Mouse (Mus musculus) layer of hippocampus, adult 18-20 months (tissue): ENCODE data around the gene Pde4d. TPM values are rescaled to one million over a fixed set of nuclear protein-coding genes. Genes with fewer than 3 reads are reported as not detected.

Source experiments
- DNase-seq, 2 experiments: peaks; one replicate each; pipeline ENCODE4 v3.0.0; 2022; ENCODE audit warnings: low spot score in 2 of 2
- total RNA-seq, 2 experiments: library from RNA; stranded (reverse); gene quantifications; 2 replicates each; pipeline ENCODE4 v1.2.3; 2021

The Pde4d gene
- total RNA-seq, 2 experiments from 2014 or later, result 67.4 to 71.2 TPM

DNA sequence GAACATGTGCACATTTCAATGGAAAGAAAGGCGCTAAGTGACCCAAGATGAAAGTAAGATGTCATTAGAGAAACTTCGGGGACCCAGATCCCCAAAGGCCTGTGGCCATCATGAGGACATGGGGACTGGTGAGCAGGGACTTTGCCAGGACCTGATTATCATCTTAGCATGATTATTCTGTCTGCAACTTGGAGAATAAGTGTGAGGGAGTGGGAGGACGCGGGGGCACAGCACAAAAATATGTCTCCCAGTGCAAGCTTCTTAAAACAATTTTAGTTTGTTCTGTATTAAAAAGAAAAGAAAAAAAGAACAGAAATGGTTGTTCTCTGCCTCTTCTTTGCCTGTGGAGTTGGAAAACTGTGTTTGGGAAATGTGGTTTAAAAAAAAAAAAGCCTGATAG is 1279.9 kb downstream of the Pde4d start:
- DNase-seq, result peak in 1 of 2 experiments; percentile 45

DNA sequence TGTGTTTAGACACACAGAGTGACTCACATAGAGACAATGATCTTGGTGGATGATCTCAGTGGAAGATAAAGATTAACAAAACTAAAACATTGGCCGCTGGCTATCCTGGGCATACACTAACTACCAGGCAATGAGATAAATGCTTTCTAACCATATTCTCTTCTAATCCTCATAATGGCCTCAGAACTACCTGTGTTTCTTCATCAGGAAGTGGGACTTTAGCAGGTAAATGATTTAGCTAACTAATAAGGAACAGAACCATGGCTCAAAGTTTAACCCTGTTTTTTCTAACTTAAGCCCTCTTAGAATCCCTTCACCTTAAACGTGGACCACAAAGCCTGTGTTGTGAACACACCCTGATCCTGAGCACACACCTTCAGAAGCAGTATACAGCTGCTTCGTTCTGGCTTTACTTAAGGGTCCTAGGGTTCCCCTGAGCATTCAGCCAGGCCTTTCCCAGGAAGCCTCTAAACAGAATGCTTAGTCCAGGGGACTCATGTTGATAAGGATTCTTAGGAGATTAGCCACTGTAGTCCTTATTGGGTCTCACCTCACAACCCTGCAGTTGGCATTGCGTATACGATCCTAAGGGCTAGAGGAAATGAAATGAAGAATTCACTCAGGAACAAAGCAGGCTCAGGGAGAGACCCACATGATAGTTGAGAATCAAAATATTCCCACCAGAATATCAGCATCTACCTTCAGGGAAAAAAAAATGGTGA is 1283.1 kb downstream of the Pde4d start:
- DNase-seq, result no peak

DNA sequence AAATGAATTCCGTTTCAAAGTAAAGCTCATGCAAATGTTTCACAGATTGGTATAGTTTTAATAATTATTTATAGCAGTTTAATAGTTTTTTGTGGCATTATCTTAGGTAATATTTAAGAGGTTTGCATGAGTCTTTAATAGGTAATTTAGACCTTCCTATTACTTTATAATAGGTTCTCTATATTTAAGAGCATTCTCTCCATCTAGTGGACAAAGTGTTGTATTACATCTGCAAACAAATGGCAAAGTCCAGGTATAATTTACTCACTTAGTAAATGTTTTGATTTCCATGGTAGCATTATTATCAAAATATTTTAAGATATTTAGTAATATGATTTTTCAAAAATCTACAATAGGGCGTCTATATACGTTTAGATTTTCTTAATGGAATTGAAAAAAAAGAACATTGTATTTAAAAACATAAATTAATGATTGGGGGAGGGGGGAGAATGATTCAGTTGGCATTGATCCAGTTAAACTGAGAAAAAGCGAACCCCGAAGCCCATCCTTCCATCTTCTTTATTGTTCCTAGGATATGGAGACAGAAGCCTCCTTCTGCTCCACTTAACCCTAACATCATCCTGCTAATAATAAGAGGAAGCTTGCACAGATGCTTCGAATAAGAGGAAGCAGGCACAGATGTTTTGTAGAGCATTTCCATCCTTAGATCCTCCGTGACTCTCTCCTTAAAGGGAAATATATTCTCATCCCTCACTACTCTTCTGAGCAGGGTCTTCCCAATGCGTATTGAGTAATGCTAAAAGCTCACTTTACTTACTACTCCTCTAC is 1286.7 kb downstream of the Pde4d start:
- peak in 1 of 2 experiments; percentile 34 for DNase-seq

DNA sequence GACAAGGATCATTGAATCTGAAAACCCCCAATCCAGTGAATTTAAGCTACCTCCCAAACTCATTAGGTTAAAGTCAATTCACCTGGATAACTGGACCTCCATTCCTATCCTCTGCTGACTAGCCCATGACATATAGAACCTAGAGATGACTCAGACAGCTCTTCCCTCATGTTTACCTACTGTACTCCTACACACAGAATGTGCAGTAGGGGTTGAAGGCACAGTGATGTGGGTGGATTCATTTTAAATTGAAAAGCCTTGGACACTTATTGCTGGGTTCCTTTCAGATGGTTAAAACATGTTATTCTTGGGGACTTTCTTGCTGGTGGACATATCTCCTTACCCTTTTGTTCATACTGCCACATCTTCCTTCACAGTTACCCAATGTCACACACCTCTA is 1296.7 kb downstream of the Pde4d start:
- no peak for DNase-seq

DNA sequence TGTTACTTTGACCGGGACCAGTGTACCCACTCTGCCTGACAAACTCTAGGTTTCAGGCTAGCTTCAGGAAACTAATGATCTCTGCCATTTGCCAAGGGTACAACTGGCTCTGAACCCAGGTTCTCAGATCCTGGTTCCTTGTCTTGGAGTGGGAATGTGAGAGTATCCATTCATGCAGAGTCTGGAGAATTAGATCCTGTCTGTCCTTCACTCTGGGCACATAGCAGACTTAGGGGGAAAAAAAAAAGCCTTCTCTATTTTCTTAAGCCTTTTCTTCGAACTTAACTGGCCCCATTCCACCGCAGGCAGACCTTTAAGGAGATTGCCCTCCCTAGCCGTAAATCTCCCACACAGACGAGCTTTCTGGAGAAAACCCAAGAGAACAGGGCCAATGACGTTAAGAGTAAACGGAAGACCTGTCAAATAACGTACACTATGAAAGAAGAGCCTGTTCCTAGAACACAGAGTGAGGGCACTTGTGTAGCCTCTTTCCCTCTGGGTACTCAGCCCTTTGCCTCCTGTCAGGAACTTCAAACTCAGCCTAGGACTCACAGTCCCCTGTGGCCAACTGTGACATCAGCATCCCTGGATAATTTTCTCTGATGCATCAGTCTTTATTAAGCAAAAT is 1302.6 kb downstream of the Pde4d start:
- no peak for DNase-seq

DNA sequence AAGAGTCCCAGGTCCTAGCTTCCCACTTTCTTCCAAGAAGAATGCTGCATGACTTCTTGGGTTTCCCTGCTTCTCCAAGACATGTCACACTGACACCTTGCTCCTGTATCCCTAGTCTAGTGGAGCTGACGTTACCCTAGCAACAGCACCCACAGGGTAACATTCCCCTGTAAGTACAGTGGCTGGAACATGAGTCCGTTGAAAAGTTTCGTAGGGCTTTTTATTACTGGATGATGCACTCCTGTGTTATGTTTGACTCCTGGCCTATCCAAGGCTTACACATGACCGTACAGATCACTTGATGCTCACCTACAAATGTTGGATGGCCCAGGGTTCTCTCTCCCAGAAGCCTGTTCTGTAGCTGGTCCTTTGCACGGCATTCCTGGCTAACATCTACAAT is 1307.1 kb downstream of the Pde4d start:
- DNase-seq, result no peak

DNA sequence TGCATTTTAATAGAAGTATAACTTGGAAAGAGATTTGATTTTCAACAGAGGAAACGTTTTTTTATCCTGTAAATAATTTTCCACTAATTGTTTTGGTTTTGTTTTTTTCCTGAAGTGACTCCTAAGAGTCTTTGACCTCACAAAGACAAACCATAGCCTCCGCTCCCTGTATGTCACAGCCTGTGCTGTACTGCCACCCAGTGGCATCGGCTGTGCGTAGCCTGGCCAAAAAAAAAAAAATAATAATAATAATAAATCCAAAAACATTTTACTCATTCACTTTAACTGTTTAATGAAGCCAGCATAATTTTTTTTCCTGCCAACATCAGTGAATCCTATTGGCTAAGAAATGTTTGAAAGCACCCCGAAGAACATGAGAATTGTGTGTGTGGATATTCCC is 1309.5 kb downstream of the Pde4d start:
- peak in 1 of 2 experiments; percentile 22 for DNase-seq

DNA sequence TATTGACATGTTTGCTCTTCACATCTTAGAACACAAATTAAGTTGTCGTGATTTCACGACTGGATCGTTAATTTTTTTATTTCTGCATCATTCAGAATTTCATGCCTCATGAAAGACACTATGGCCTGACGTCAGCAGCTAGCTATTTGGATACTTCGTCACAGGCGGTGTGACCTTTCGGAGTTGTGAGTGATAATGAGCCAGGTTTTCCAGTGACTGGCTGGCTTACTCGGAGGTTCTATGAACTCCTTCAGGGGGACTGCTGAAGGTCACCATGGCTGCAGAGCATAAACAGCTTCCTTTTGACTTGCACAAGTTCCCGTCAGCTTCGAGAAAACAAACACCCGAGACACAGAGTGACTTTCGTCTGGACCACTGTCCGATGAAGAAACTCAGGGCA is 1311.3 kb downstream of the Pde4d start:
- DNase-seq, result no peak

DNA sequence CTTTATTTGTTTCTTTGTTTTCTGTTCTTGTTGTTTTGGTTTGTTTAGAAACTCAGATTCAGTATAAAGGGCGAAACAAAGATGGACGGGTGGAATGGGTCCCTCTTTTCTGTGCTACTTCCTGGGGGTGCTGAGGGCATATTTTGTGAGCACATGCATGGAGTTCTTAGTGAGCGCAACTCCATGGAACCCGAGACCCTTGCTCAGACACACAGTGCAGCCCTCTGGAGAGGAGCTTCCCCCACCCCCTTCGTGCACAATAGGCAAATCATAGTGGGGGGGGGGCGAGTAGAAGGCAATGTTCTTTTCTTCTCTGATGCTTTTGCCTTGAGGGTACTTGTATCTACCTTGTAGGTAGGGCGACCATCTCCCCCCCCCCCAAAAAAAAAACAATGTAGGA is 1325.0 kb downstream of the Pde4d start:
- no peak for DNase-seq

DNA sequence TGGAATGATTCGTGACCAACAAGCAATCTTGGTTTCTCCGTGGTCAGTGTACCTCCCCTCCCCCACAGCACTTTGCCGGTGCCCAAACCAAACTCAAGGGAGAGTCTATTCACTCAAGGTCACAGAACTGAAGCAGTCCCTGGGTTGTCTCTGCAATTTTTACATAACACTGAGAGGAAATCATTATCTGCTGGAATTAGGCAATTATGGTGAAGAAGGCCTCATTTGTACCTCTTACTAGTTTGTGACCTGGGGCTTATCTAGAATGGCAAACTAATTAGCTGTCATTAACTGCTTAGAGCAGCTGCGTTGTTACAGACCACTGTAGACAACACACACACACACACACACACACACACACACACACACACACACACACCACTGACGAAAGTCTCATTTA is 1325.4 kb downstream of the Pde4d start:
- no peak for DNase-seq

DNA sequence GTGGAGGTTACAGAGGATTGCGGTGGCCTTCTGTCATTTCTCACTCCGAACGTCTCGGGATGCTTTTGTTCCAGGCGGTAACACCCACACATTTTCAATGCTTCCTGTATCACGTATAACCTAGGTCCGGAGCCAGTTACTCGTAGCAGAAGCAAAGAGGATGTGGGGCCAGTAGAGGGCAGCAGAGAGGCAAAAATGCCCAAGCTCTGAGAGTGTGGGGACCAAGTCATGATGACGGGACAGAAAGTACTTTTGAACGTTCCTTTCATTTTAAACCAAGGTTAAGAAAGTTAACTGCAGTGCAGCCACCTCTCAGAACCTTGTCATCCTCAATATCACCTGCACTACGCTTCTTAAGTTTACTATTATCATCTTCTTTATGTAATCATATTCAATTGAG is 1326.4 kb downstream of the Pde4d start:
- DNase-seq, result peak; percentile 79 to 95

DNA sequence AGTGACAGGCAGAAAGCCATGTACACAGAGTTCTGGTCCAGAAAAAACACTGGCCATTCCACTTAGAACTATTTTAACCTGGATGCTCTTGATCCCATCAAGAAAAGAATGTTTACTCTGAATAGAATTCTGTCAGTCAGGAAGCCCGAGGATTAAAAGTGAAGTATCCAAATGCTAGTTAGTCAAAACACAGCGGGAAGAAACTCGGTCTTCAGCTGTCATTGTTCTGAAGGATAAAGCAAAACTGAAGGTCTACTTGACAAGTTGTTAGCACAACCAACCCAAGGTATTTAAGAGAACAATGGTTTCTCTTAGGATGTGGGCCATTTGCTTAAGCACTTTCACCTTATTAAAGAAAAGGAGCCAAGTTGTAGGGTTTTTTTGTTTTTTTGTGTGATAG is 1327.2 kb downstream of the Pde4d start:
- DNase-seq, result no peak

DNA sequence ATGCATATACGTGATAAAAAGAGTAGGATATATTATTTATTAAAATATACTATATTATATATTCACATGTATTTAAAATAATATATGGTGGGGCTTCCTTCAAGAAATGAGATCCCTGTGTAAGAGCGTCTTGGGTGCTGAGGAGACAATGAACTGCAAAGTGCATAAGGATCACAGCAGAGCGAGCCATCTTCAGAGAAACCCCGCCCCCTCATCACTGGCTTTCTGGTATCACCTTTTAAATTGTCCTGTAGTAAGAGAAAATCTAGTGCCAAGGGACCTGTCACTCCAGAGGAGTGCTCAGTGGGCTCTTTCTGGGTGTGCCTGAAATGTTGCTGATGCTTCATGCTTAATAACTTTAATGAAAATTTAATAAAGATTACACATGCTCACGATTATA is 1327.7 kb downstream of the Pde4d start:
- DNase-seq, result no peak

DNA sequence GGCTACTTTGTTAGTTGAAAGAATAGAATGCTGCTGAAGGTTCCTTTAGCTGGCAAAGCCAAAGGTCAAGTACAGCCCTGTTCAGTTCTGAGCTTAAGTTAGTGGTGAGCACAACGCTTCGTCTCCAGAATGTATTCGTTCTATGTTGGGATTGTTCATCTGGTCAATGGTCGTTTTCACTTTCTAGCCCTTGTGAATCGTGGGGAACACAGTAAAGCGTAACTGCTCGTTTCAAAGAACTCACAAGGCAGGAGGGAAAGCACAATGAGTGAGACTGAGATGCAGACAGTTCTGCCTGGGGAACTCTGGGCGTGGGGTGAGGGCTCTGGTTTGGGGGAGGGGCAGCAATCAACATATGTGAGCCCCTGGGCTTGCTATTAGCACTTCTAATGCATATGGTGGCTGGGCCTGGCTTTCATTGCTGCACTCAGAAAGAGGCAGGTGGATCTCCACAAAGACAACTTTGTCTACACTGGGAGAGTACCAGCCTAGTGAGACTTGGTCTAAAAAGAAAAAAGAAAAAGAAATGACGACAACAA is 1328.6 kb downstream of the Pde4d start:
- DNase-seq, result no peak

DNA sequence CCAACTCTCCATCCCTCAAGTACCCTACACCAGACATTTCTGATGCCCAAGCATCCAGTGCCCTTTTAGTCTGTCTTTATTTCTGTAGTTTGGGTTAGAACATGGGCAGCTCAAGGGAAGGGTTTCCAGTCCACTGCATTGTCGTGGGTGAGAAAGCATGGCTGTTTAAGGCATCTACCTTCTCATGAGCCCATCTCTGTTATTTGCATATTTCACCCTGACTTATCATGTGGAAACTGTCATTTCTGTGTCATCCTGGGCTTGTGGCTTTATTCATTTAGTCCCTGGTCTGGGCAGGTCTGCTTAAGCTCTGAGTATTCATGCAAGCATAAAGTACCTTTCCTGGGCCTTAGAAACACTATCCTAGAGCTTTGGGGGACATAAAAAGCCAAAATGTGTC is 1331.7 kb downstream of the Pde4d start:
- DNase-seq, result no peak

DNA sequence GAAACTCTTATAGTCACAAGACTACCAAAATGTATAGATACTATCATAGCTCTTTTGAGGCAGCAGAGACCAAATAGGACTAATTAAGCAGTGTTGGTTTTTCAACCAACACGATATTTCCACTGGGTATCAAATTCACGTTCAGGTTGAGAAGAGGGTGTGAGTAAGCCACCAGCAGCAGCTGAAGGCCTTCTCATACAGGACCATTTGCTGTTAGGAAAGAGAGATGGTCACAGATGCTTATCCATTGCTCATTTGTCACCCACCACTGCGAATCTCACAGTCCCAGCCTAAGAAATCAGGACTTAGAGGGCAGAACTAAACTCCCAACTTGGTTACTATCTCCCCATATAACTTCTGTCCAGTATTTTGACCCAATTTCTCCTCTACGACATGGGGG is 1338.9 kb downstream of the Pde4d start:
- DNase-seq, result no peak

DNA sequence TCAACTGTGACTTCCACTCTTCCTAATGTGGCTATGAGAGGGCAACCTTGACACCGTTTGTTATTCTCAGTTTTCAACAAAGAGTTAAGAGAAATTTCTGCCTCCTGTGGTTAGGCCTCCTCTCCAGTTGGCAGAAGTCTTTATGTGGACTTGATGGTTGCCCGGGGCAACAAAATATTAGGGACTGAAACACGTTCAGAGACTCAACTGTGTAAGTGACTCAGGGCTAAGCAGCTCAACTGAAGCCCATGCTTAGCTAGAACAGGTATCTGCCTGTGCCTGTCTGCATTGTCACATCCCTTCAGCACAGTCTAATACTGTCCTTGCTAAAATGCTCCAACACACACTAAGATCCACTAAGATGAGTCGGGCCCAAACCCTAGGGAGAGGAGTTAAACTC is 1339.4 kb downstream of the Pde4d start:
- no peak for DNase-seq

DNA sequence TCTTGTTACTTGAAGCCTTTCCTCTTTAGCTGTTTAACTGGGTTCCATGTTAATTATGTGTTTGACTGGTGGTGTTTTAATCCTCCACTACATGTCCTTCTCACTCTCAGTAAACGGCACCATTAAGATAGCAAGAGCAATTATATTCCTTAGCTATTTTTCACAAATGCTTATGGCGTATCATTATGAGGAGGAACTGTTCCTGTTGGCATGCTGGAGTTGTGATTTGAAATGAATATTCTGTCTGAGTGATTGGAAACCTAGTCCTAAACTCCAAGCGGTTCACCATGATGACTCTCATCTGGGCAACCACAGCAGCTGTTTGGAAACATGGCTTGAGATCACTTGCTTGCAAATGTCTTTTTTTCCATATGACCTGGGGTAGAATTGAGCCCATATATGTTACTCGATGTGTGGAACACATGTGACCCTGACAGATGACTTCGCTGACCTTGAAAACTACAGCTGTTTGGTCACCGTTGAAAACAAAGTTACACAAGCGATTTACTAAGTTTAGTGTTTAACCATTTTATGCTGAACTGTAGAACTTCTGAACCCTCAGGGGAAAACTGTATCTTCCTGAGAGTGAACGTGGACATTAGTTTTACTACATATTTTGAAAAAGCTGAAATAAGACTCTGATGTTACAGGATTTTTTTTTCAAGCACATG is 1340.4 kb downstream of the Pde4d start:
- no peak for DNase-seq

DNA sequence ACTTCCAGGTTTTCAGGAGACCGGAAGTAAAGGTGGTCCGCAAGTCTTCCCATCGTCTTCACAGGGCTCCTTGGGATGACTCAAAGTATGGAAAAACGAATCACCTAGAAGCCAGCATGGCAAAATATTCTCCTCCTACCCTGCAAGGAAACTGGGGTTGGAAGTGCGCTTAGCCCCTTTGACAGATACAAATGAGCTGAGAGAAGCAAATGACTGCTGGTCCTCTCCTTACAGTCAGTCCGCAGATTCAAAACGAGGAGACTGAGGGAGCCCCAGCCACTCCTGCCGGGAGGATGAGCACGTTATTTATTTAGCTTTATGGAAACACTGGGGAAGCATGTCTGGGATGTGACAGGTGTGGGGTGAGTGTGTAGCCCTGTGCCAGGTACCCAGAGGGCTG is 1344.2 kb downstream of the Pde4d start:
- no peak for DNase-seq

DNA sequence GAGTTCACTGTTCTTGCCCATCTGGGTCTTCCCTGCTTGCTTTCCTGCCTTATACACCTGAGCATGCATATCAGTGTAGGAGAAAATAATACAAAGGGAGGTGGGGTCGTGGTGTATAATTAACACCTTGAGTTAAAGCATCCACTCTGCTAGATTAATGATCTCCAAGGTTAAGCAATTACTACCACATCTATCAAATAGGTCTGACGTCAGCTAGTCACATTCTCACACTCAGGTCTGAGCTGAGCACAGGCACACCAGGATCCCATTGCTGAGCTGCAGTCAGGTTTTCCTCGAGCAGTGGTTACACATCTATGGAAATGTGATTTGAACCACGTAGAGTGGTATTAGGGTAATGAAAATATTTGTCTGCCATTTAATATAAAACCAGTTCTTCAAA is 1348.9 kb downstream of the Pde4d start:
- DNase-seq, result no peak

DNA sequence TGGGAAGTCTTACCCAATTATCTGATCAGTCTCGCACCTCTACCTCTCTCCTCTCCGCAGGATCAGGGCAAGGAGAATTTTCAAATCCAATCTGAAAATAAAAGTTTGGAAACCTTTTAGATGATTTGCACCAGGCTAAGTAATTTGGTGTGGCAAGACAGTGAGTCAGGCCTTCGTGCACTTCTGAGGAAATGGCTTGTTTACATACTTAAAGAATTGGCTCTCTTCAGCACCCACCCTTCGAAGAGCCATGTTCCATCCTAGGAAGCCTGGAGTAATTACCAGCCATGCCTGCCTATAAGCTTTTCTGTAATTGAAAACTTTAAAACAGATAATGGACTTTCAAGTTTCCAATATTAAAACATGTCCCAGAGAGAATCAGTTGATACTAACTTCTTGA is 1352.5 kb downstream of the Pde4d start:
- no peak for DNase-seq
